Mouse (Mus musculus): ENCODE data around the gene Tnfsf15. TPM values are rescaled to one million over a fixed set of nuclear protein-coding genes. Genes with fewer than 3 reads are reported as not detected.

Tnfsf15 gene
- polyA plus RNA-seq, 1 experiment from 2014 or later = 0.16 TPM

- 93% methylated on average over 3 of the region's 3 CpGs for WGBS
- Histone ChIP-seq H3K4me3 (ENCODE audit: low read length) (no peak overlapping the region), H3K27me3 (replicated peaks; ENCODE audit: control insufficient read depth, insufficient read depth, low read length) (no peaks in the 10 kb centered on the region), H3K9ac (ENCODE audit: low read depth, low read length) (no peak overlapping the region), H3K9me3 (ENCODE audit: control insufficient read depth, low read length) (no peaks in the 10 kb centered on the region), H3K4me1 (ENCODE audit: control insufficient read depth, insufficient read depth, low read length) (no peaks in the 10 kb centered on the region), H3K4me2 (ENCODE audit: low read depth, low read length) (no peak overlapping the region), H3K36me3 (ENCODE audit: control insufficient read depth, insufficient read depth, low read length) (no peaks in the 10 kb centered on the region), H3K27ac (ENCODE audit: low read length) (no peak overlapping the region)
- ATAC-seq = no peak
Observed at GRCm38 (mm10) chr4:63769161-63769560, 24.2 kb upstream of the Tnfsf15 start.

GRCm38 (mm10) chr4:63765050-63765449, 20.1 kb upstream of the Tnfsf15 start:
- no peaks in the 10 kb centered on the region for H3K9me3 ChIP-seq (ENCODE audit: control insufficient read depth, low read length)
- no peaks in the 10 kb centered on the region for H3K36me3 ChIP-seq (ENCODE audit: control insufficient read depth, insufficient read depth, low read length)
- WGBS = 90% methylated on average over 2 of the region's 2 CpGs
- no peaks in the 10 kb centered on the region for H3K4me1 ChIP-seq (ENCODE audit: control insufficient read depth, insufficient read depth, low read length)
- H3K27ac ChIP-seq (ENCODE audit: low read length) = no peak overlapping the region
- H3K4me3 ChIP-seq (ENCODE audit: low read length) = no peak overlapping the region
- H3K9ac ChIP-seq (ENCODE audit: low read depth, low read length) = no peak overlapping the region
- H3K4me2 ChIP-seq (ENCODE audit: low read depth, low read length) = no peak overlapping the region
- no peak for ATAC-seq
- no peaks in the 10 kb centered on the region for H3K27me3 ChIP-seq (replicated peaks; ENCODE audit: control insufficient read depth, insufficient read depth, low read length)

GRCm38 (mm10) chr4:63759931-63760330, 15.0 kb upstream of the Tnfsf15 start:
- no peaks in the 10 kb centered on the region for H3K27me3 ChIP-seq (replicated peaks; ENCODE audit: control insufficient read depth, insufficient read depth, low read length)
- H3K36me3 ChIP-seq (ENCODE audit: control insufficient read depth, insufficient read depth, low read length) = no peaks in the 10 kb centered on the region
- 88% methylated on average over 3 of the region's 3 CpGs for WGBS
- no peak overlapping the region for H3K9ac ChIP-seq (ENCODE audit: low read depth, low read length)
- H3K4me2 ChIP-seq (ENCODE audit: low read depth, low read length) = no peak overlapping the region
- H3K4me3 ChIP-seq (ENCODE audit: low read length) = no peak overlapping the region
- 0 out of 2 replicates have a peak, but pooled peaks cover 4% of the 10 kb centered on the region for H3K4me1 ChIP-seq (ENCODE audit: control insufficient read depth, insufficient read depth, low read length)
- no peak for ATAC-seq
- H3K9me3 ChIP-seq (ENCODE audit: control insufficient read depth, low read length) = no peaks in the 10 kb centered on the region
- no peak overlapping the region for H3K27ac ChIP-seq (ENCODE audit: low read length)

GRCm38 (mm10) chr4:63757527-63758154, 12.7 kb upstream of the Tnfsf15 start:
- no peak for ATAC-seq
- WGBS = 82% methylated on average over 6 of the region's 6 CpGs
- H3K9ac ChIP-seq (ENCODE audit: low read depth, low read length) = no peak overlapping the region
- no peak overlapping the region for H3K4me3 ChIP-seq (ENCODE audit: low read length)
- peaks cover 14% of the 10 kb centered on the region for H3K4me1 ChIP-seq (ENCODE audit: control insufficient read depth, insufficient read depth, low read length)
- H3K4me2 ChIP-seq (ENCODE audit: low read depth, low read length) = no peak overlapping the region
- H3K27ac ChIP-seq (ENCODE audit: low read length) = no peak overlapping the region
- H3K27me3 ChIP-seq (replicated peaks; ENCODE audit: control insufficient read depth, insufficient read depth, low read length) = no peaks in the 10 kb centered on the region
- H3K36me3 ChIP-seq (ENCODE audit: control insufficient read depth, insufficient read depth, low read length) = no peaks in the 10 kb centered on the region
- H3K9me3 ChIP-seq (ENCODE audit: control insufficient read depth, low read length) = no peaks in the 10 kb centered on the region

- ATAC-seq = no peak
- Histone ChIP-seq H3K36me3 (ENCODE audit: control insufficient read depth, insufficient read depth, low read length) (no peaks in the 10 kb centered on the region), H3K9ac (ENCODE audit: low read depth, low read length) (no peak overlapping the region), H3K9me3 (ENCODE audit: control insufficient read depth, low read length) (no peaks in the 10 kb centered on the region), H3K4me3 (ENCODE audit: low read length) (no peak overlapping the region), H3K27ac (ENCODE audit: low read length) (no peak overlapping the region), H3K4me1 (ENCODE audit: control insufficient read depth, insufficient read depth, low read length) (peaks cover 16% of the 10 kb centered on the region), H3K27me3 (replicated peaks; ENCODE audit: control insufficient read depth, insufficient read depth, low read length) (no peaks in the 10 kb centered on the region), H3K4me2 (ENCODE audit: low read depth, low read length) (no peak overlapping the region)
- 49% methylated on average over 2 of the region's 2 CpGs for WGBS
Observed at GRCm38 (mm10) chr4:63756072-63756471, 11.2 kb upstream of the Tnfsf15 start.

- Histone ChIP-seq H3K4me1 (ENCODE audit: control insufficient read depth, insufficient read depth, low read length) (peaks cover 16% of the 10 kb centered on the region), H3K4me3 (ENCODE audit: low read length) (no peak overlapping the region), H3K9ac (ENCODE audit: low read depth, low read length) (no peak overlapping the region), H3K27me3 (replicated peaks; ENCODE audit: control insufficient read depth, insufficient read depth, low read length) (no peaks in the 10 kb centered on the region), H3K27ac (ENCODE audit: low read length) (no peak overlapping the region), H3K4me2 (ENCODE audit: low read depth, low read length) (no peak overlapping the region), H3K36me3 (ENCODE audit: control insufficient read depth, insufficient read depth, low read length) (no peaks in the 10 kb centered on the region), H3K9me3 (ENCODE audit: control insufficient read depth, low read length) (no peaks in the 10 kb centered on the region)
- WGBS = 69% methylated on average over 9 of the region's 9 CpGs
- ATAC-seq = no peak
Observed at GRCm38 (mm10) chr4:63754467-63755020, 9.6 kb upstream of the Tnfsf15 start.

GRCm38 (mm10) chr4:63753855-63754254, 8.9 kb upstream of the Tnfsf15 start:
- Histone ChIP-seq H3K4me3 (ENCODE audit: low read length) (no peak overlapping the region), H3K27ac (ENCODE audit: low read length) (no peak overlapping the region), H3K4me1 (ENCODE audit: control insufficient read depth, insufficient read depth, low read length) (peaks cover 16% of the 10 kb centered on the region), H3K27me3 (replicated peaks; ENCODE audit: control insufficient read depth, insufficient read depth, low read length) (no peaks in the 10 kb centered on the region), H3K4me2 (ENCODE audit: low read depth, low read length) (no peak overlapping the region), H3K9me3 (ENCODE audit: control insufficient read depth, low read length) (no peaks in the 10 kb centered on the region), H3K36me3 (ENCODE audit: control insufficient read depth, insufficient read depth, low read length) (no peaks in the 10 kb centered on the region), H3K9ac (ENCODE audit: low read depth, low read length) (no peak overlapping the region)
- 52% methylated on average over 2 of the region's 2 CpGs for WGBS
- no peak for ATAC-seq

GRCm38 (mm10) chr4:63752687-63753523, 8.0 kb upstream of the Tnfsf15 start:
- WGBS = 42% methylated on average over 16 of the region's 16 CpGs
- ATAC-seq = peak; percentile 67
- no peak overlapping the region for H3K4me3 ChIP-seq (ENCODE audit: low read length)
- no peaks in the 10 kb centered on the region for H3K27me3 ChIP-seq (replicated peaks; ENCODE audit: control insufficient read depth, insufficient read depth, low read length)
- H3K4me1 ChIP-seq (ENCODE audit: control insufficient read depth, insufficient read depth, low read length) = peaks cover 16% of the 10 kb centered on the region
- H3K9ac ChIP-seq (ENCODE audit: low read depth, low read length) = no peak overlapping the region
- no peaks in the 10 kb centered on the region for H3K36me3 ChIP-seq (ENCODE audit: control insufficient read depth, insufficient read depth, low read length)
- H3K9me3 ChIP-seq (ENCODE audit: control insufficient read depth, low read length) = no peaks in the 10 kb centered on the region
- no peak overlapping the region for H3K4me2 ChIP-seq (ENCODE audit: low read depth, low read length)
- H3K27ac ChIP-seq (ENCODE audit: low read length) = peak overlapping the region; percentile 33; the same call in 1 of the 2 replicates

- H3K27me3 ChIP-seq (replicated peaks; ENCODE audit: control insufficient read depth, insufficient read depth, low read length) = no peaks in the 10 kb centered on the region
- WGBS = 83% methylated on average over 3 of the region's 3 CpGs
- H3K4me3 ChIP-seq (ENCODE audit: low read length) = no peak overlapping the region
- H3K9ac ChIP-seq (ENCODE audit: low read depth, low read length) = no peak overlapping the region
- H3K36me3 ChIP-seq (ENCODE audit: control insufficient read depth, insufficient read depth, low read length) = no peaks in the 10 kb centered on the region
- no peak overlapping the region for H3K27ac ChIP-seq (ENCODE audit: low read length)
- peaks cover 25% of the 10 kb centered on the region for H3K4me1 ChIP-seq (ENCODE audit: control insufficient read depth, insufficient read depth, low read length)
- ATAC-seq = no peak
- H3K9me3 ChIP-seq (ENCODE audit: control insufficient read depth, low read length) = no peaks in the 10 kb centered on the region
- no peak overlapping the region for H3K4me2 ChIP-seq (ENCODE audit: low read depth, low read length)
Observed at GRCm38 (mm10) chr4:63748061-63748730, 3.3 kb upstream of the Tnfsf15 start.
